Mouse (Mus musculus) small intestine, adult 2 months (tissue): ENCODE measurements around the gene Wwox.

Experiments
- CTCF ChIP-seq: fragments of 200-500 bp; IDR thresholded peaks from 2 replicates; pipeline ENCODE4 v1.5.1; 2012; ENCODE audit warnings: low read depth, mild to moderate bottlenecking, control low read depth, inconsistent platforms, low read length, moderate library complexity, mixed read lengths; ENCODE audit not compliant: insufficient replicate concordance, insufficient read length; ENCODE audit errors: extremely low read depth
- POLR2A ChIP-seq: fragments of 200-500 bp; IDR thresholded peaks from 2 replicates; pipeline ENCODE4 v1.6.1; 2012; ENCODE audit warnings: low read depth, mild to moderate bottlenecking, control low read depth, inconsistent platforms, low read length, moderate library complexity

DNA sequence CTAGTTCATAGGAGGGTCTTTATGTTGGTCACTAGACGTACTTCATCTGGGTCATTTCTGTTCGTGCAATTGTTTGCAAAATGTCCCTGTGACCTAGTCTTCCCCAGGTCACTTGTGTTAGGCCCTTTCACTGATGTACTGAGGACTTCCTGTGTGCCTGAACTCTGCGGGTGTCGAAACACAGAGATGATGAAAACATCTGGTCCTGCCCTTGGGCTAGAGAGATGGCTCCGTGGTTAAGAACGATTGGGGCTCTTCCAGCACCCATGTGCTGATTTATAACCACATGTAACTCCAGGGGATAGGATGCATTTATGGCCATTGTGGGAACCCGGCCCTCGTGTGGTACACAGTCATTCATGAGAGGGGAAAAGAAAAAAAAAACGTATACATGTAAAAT, 392.1 kb downstream of the Wwox start:
- TF ChIP-seq POLR2A (no peak), CTCF (no peak)
